Mouse (Mus musculus) Patski (cell line): ENCODE results near the gene Enox1. TPM values are rescaled to one million over a fixed set of nuclear protein-coding genes. Genes with fewer than 3 reads are reported as not detected.

Experiments used
- ATAC-seq: fragments of 100-300 bp; one replicate; pipeline ENCODE4 v1.8.0; 2021
- CTCF ChIA-PET: fragments of 350-600 bp; sonication (Branson Sonifier 250); formaldehyde crosslinking; loops from one replicate; lab custom pipeline; 2022; ENCODE audit warnings: inconsistent platforms; lab: Charles Lee
- POLR2A ChIA-PET: fragments of 350-600 bp; sonication (Branson Sonifier 250); formaldehyde crosslinking; loops from one replicate; lab custom pipeline; 2022; ENCODE audit warnings: antibody characterized with exemption, inconsistent platforms; lab: Charles Lee
- DNase-seq: peaks from one replicate; pipeline ENCODE4 v3.0.0-alpha.2; 2011; ENCODE audit warnings: low read depth, low spot score
- H3K27me3 ChIP-seq: fragments of 371-371 bp; one replicate; pipeline ENCODE4 v1.5.1; 2021
- CTCF ChIP-seq: fragments of 100-300 bp; IDR thresholded peaks from one replicate; pipeline ENCODE4 v1.5.1; 2021
- in situ Hi-C: fragments of 300-500 bp; cut with MboI; formaldehyde crosslinking; loops from 3 replicates; pipeline ENCODE4 v1.11.1; 2018; ENCODE audit warnings: low pct_unique_long_range_greater_than_20kb, mixed read lengths
- polyA plus RNA-seq: library from polyadenylated mRNA; unstranded; gene quantifications from one replicate; pipeline ENCODE4 v1.2.3, GENCODE M21; 2021

Gene Enox1
- polyA plus RNA-seq, 1 experiment from 2014 or later, result 2.4 TPM

DNA sequence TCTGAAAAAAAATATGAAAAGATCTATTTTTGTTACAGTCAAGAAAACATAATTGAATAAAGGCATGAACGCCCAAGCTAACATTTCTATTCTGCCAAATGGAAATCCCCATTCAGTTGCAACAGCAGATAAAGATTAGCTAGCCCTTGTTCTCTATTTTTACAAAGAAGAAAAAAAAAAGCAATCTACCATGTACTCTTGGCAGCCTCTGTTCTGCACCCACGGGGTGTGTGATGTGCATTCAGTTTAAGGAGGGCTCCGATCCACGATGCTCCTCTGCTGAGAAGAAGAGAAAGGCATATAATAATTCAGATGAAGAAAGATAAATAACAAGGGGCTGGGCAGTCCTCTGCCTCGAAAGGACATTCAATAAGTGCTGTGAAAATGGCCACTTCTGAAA lies 403.2 kb downstream of the Enox1 start:
- ChIA-PET CTCF (no interaction called here), POLR2A (no interaction called here)
- no peak for DNase-seq
- in situ Hi-C loops, result no loop called here
- no peak for ATAC-seq
- no peak for TF ChIP-seq CTCF
- H3K27me3 ChIP-seq, result no peaks in the 10 kb centered on the region

DNA sequence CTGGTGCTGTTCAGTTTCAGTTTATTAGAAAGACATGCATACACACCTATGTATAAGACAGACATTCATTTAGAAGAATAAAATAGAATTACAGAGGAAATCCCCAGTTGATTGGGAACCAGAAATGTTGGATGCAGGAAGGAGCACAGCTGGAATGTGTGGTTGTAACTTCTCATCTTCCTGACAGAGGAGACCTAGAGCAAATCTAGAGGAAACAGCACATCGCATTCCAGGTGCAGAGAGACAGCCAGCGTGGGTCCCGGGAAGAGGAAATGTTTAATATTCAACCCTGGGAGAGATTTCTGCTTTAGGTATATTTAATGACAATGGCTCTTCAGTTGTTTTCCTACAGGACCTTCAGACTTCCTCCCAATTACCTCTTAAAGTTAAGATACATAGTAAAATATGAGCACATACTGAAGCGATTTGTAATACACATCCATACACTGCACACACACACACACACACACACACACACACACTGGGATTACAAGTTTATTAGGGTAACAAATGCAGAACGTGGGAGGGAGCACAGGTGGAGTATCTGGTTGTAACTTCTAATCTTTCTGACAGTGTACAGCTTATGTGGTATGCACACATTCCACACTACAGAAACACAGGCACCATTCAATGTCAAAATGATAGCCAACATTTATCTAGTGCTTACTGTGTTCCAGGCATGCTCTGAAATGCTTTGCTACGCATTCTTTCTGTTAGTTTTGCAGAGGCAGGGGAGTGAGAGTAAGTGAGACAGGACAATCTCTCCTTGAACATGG lies 405.4 kb downstream of the Enox1 start:
- H3K27me3 ChIP-seq, result no peaks in the 10 kb centered on the region
- CTCF ChIA-PET, result no interaction called here
- no peak for ATAC-seq
- POLR2A ChIA-PET, result no interaction called here
- no peak for TF ChIP-seq CTCF
- in situ Hi-C loops, result no loop called here
- no peak for DNase-seq

DNA sequence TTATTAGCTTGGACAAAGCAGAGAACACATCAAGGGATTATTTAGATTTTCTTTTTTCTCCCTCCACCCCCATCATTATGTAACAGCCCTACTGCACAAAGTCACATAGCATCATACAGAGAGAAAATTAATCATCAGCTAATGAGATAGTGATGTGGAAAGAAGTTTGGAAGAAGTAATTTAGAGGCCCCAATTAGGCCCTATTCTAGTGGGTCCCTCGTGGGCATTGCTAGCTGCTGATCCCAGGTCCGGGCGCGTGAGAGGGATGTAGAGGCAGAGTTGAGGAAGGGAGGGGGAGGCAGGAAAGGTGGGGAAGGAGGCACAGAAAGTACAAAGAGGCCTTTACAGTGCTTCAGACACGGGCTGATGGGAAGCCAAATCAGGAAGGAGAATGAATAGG lies 407.4 kb downstream of the Enox1 start:
- CTCF ChIA-PET, result no interaction called here
- TF ChIP-seq CTCF, result no peak
- POLR2A ChIA-PET, result interaction anchor here (0.7 kb wide), 1 partner anchor 78 kb away, joined by 4 read pairs; no protein-coding TSS in a partner anchor
- no peaks in the 10 kb centered on the region for H3K27me3 ChIP-seq
- DNase-seq (no peak), ATAC-seq (no peak)
- in situ Hi-C loops, result no loop called here

DNA sequence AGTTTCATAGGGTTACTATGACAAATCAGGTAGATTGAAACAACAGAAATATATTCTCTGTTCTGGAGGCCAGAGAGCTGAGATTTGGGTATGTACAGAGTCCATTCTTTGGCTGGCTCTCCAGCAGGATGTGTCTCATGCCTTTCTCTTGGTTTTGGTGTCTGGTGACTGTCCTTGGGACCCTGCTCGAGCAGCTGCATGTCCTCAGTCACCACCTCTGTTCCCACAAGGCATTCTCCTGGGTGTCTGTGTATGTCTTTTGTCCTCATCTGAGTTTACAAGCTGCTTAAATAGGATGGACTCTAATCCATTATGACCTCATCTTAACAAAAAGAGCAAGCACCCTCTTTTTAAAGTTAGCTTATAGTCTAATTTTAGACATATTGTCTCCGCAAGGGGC lies 410.6 kb downstream of the Enox1 start:
- no peak for TF ChIP-seq CTCF
- no peak for DNase-seq
- ATAC-seq, result no peak
- in situ Hi-C loops, result no loop called here
- no peaks in the 10 kb centered on the region for H3K27me3 ChIP-seq
- POLR2A ChIA-PET, result no interaction called here
- CTCF ChIA-PET, result no interaction called here

DNA sequence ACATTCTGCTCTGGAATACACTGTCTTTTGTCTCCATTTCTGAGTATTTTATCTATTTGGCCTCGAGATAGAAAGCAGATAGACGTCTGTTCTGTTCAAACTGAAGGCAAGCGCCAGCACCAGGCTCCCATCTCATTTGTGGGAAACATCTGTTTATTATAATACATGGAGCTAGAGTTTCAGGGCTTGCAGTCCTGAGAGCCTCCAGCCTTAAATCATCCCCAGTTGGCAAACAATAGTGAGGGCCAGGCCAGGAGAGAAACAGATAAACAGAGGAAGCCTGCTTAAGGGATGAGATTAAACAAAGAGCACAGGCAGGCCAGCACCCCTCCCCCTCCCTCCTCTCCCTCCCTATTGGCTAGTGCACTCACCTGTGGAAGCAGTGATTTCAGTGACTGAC lies 417.9 kb downstream of the Enox1 start:
- in situ Hi-C loops, result no loop called here
- no peak for DNase-seq
- ChIA-PET CTCF (no interaction called here), POLR2A (no interaction called here)
- ATAC-seq, result no peak
- H3K27me3 ChIP-seq, result no peaks in the 10 kb centered on the region
- TF ChIP-seq CTCF, result no peak

DNA sequence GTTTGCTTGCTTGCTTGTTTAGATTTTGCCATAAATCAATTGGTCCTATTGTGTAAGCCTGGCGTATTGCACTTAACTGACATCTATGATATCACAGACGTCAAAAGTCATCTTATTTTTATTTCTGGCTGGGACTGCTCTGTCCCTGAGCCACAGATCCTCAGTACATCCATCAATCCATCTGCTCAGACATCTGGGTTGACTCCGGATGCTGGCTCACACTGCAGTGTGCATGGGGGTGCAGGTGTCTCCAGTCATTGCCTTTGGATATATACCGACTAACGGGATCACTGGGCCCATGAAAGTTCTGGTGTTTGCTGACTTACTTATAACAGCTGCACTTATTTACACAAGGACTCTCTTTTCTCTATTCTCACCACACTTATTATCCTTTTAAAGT lies 419.8 kb downstream of the Enox1 start:
- DNase-seq (no peak), ATAC-seq (no peak)
- no peak for TF ChIP-seq CTCF
- no peaks in the 10 kb centered on the region for H3K27me3 ChIP-seq
- POLR2A ChIA-PET, result no interaction called here
- in situ Hi-C loops, result no loop called here
- CTCF ChIA-PET, result no interaction called here

DNA sequence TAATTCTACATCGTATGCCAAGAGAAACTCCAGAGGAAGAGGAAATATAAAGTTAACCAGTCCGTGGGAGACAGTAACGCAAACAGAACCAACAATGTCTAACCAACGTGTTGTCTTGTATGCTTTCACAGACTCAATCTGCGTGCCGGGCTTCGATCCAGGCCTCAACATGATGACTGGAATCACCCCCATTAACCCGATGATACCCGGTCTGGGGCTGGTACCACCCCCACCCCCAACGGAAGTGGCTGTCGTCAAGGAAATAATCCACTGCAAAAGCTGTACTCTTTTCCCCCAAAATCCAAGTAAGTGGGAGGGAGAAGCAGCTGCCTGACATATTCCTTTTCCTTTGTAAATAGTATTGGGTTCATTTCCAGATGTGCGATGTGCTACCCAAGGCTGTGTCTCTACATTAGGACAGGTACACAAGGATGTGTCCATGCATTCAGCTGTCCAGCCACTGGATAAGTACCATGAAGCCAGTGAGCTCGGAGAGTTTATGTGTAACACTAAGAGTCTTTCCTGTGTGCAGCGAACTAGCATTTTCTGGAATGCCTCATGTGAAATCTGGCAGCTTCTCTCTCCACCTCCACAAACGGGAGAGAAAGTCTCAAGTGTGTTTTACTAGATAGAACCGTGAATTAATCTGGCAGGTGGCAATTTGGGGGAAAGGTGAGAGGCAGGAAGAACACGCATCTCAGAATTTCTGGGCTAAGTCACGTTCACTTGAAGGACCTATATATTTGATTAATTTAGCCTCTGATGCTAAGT lies 421.1 kb downstream of the Enox1 start:
- in situ Hi-C loops, result no loop called here
- ChIA-PET CTCF (no interaction called here), POLR2A (no interaction called here)
- TF ChIP-seq CTCF, result no peak
- DNase-seq (no peak), ATAC-seq (no peak)
- H3K27me3 ChIP-seq, result no peaks in the 10 kb centered on the region

DNA sequence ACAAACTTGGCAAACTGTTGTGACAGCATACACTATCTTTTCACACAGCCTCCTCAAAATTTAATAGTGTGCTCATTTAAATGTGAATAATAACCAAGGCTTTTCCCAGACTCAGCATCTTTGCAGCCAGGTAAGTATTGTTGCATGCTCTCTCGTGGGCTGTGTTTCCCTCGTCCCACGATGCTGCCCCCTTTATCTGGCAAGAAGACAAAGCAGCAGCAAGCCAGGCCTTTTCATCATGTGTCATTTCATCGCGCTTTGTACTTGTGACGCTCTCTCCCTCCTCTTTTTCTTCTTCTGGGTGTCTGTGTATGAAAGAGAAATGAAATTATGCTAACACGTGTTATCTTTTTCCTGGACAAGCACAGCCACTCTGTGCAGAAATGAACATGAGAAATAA lies 421.8 kb downstream of the Enox1 start:
- ATAC-seq (no peak), DNase-seq (no peak)
- no peak for TF ChIP-seq CTCF
- POLR2A ChIA-PET, result no interaction called here
- CTCF ChIA-PET, result no interaction called here
- H3K27me3 ChIP-seq, result no peaks in the 10 kb centered on the region
- in situ Hi-C loops, result no loop called here

DNA sequence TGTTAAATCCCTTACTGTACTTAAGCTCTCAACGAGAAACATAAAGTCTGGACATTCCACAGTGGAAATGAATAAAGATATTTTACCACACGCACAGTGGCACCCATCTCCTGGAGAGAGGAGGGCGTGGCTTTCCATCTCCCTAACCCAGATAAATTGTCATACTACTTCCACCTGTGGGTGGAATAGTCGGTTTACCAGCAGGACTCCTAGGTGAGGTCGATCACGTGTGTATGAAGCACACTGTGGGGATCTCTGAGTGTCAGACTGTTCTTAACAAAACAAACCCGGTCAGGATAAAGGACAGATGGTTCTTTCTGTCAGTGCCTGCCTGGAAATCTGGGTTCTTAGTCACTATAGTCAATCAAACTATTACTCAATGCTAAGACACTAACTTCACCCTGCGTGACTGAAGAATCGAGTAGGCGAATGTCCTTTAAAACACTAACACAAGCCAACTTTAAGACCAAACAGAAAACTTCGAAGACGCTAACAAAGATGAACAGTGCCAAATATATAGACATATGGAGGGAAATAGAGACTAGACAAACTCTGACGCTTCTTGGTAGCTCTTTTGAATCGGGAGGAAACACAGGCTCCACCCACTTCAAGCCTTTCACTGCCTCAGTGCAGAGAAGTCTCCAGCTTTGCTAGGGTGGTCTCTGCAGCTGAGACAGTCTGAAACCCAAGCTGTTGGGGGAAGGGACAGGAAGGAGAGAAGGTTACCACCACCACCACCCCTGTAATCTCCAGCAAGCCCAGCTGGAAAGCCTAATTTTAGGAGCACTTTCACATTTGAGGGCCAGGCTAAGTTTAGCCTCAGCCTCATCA lies 423.8 kb downstream of the Enox1 start:
- no peaks in the 10 kb centered on the region for H3K27me3 ChIP-seq
- ATAC-seq, result no peak
- ChIA-PET POLR2A (no interaction called here), CTCF (no interaction called here)
- no peak for DNase-seq
- in situ Hi-C loops, result no loop called here
- TF ChIP-seq CTCF, result no peak

DNA sequence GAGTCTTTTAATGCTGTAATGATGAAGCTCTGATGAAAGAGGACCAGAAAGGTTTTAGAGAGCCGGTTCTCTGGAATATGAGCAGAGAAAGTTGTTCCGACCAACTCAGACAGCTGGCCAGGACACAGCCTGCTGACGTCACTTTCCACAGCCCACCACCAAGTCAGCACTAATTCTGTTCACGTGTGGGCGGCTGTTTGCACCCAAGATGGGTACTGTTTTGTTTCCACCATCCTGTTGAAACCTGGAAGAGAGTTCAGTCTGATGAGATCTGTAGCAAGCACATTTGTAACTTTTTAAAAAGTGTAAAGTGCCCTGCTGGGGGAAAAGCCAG lies 424.3 kb downstream of the Enox1 start:
- no peaks in the 10 kb centered on the region for H3K27me3 ChIP-seq
- ATAC-seq (no peak), DNase-seq (no peak)
- in situ Hi-C loops, result no loop called here
- ChIA-PET POLR2A (no interaction called here), CTCF (no interaction called here)
- no peak for TF ChIP-seq CTCF

DNA sequence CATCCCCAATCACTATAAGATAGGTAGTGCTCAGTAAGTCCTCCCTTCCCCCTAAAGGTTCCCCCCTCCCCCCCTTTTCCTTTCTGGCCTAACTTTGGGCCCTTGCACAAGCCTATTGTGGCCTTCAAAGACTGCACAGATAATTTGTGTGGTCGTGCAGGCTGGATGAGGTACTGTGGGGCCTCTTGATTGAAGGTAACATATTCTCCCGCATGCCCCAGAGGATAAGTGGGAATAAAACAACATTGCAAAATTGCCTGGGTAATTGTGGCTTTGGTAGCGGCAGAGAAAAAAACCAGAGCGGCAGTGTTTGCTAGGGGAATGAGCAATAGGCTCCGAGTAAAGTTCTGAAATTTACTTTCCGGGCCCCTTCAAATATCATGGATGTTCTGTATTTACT lies 425.1 kb downstream of the Enox1 start:
- in situ Hi-C loops, result no loop called here
- no peak for DNase-seq
- no peaks in the 10 kb centered on the region for H3K27me3 ChIP-seq
- CTCF ChIA-PET, result no interaction called here
- no peak for TF ChIP-seq CTCF
- POLR2A ChIA-PET, result no interaction called here
- ATAC-seq, result no peak
